Mouse (Mus musculus): ENCODE data around the gene Tsga8.

The Tsga8 gene

DNA sequence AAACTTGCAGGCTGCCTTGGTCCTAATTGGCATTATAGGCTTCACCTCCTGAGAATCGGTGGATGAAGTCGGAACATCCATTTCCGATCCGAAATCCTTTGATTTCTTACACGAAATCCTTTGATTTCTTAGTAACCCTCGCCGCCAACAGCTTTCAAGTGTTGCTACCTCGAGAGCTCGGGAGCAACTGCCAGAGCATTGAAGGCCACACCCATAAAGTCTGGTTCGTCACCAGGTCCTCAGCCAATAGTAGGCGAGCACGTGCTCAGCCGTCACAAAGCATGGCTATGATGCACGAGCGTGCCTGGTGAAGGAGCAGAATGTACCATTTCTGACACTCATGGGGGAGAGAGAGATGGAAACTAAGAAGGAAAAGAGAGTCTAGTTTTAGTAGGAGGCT, at the start of gene Tsga8:
Tsga8 (minus strand) TSS at position 327 of the 400 bp plus-strand sequence.
- DNase-seq (ENCODE audit: inconsistent ontology term): no peak
